Mouse (Mus musculus): Measurements from ENCODE around the gene Cenpb. TPM values are rescaled to one million over a fixed set of nuclear protein-coding genes. Genes with fewer than 3 reads are reported as not detected.

The Cenpb gene
- total and polyA plus RNA-seq, 2 experiments from 2014 or later, result 7.8 to 62.9 TPM

GRCm38 (mm10) chr2:131171401-131172104 lies 8.3 kb downstream of the Cenpb start:
- H3K4me2 ChIP-seq (ENCODE audit: low read depth, low read length), result peak overlapping the region; percentile 50
- no peak overlapping the region for H3K9ac ChIP-seq (replicated peaks; ENCODE audit: low read depth, low read length)
- H3K27ac ChIP-seq (ENCODE audit: low read depth), result no peak overlapping the region
- no peak for TF ChIP-seq CTCF (IDR thresholded peaks at IDR 0.05; ENCODE audit: low read depth)
- no peak for TF ChIP-seq EP300 (IDR thresholded peaks at IDR 0.05; ENCODE audit: low read depth)
- 0 out of 2 replicates have a peak, but pooled peaks cover 10% of the 10 kb centered on the region for H3K36me3 ChIP-seq (replicated peaks; ENCODE audit: control insufficient read depth, insufficient read depth, low read length)
- H3K9me3 ChIP-seq (replicated peaks; ENCODE audit: control insufficient read depth, low read length), result no peaks in the 10 kb centered on the region
- peaks cover 9% of the 10 kb centered on the region; the same call in 1 of the 2 replicates for H3K4me1 ChIP-seq (ENCODE audit: control insufficient read depth, insufficient read depth)
- 18% methylated on average over 42 of the region's 43 CpGs for WGBS
- peak overlapping the region; percentile 20 for H3K4me3 ChIP-seq (ENCODE audit: low read depth, low read length)
- H3K27me3 ChIP-seq (ENCODE audit: control insufficient read depth, insufficient read depth, low read length), result peaks cover 18% of the 10 kb centered on the region
- ATAC-seq (ENCODE audit: insufficient read depth, low read depth), result 0 out of 2 replicates have a peak, but pooled peaks have one; percentile 10
- no peak for DNase-seq (ENCODE audit: low spot score)

DNA sequence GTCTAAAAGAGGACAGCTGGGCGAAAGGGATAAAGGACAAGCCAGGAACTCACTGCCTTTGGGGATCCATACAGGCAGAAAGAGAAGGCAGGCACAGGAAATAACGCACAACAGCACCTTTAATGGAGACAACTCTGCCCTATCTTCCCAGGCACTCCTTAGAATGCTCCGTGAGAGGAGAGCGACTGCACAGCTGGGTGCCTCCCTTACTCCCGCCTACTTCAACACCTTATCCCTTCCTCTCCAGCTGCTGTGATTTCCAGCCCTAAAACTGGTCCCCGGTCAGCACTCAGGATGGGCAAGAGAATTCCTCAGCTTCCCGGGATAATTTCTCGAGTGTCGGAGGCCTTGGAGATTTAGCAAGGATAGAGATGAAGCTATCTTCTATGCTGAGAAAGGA lies 8.9 kb downstream of the Cenpb start:
- DNase-seq (ENCODE audit: low spot score), result no peak
- 0 out of 2 replicates have a peak, but pooled peaks cover 4% of the 10 kb centered on the region for H3K4me1 ChIP-seq (ENCODE audit: control insufficient read depth, insufficient read depth)
- 0 out of 2 replicates have a peak, but pooled peaks cover 5% of the 10 kb centered on the region for H3K36me3 ChIP-seq (replicated peaks; ENCODE audit: control insufficient read depth, insufficient read depth, low read length)
- H3K9ac ChIP-seq (replicated peaks; ENCODE audit: low read depth, low read length), result no peak overlapping the region
- TF ChIP-seq EP300 (IDR thresholded peaks at IDR 0.05; ENCODE audit: low read depth), result no peak
- TF ChIP-seq CTCF (IDR thresholded peaks at IDR 0.05; ENCODE audit: low read depth), result no peak
- peak overlapping the region; percentile 20 for H3K4me3 ChIP-seq (ENCODE audit: low read depth, low read length)
- peaks cover 18% of the 10 kb centered on the region for H3K27me3 ChIP-seq (ENCODE audit: control insufficient read depth, insufficient read depth, low read length)
- WGBS, result 32% methylated on average over 9 of the region's 9 CpGs
- no peak overlapping the region for H3K4me2 ChIP-seq (ENCODE audit: low read depth, low read length)
- H3K9me3 ChIP-seq (replicated peaks; ENCODE audit: control insufficient read depth, low read length), result no peaks in the 10 kb centered on the region
- ATAC-seq (ENCODE audit: insufficient read depth, low read depth), result no peak
- no peak overlapping the region for H3K27ac ChIP-seq (ENCODE audit: low read depth)

- Histone ChIP-seq H3K9ac (replicated peaks; ENCODE audit: low read depth, low read length) (no peak overlapping the region), H3K9me3 (replicated peaks; ENCODE audit: control insufficient read depth, low read length) (no peaks in the 10 kb centered on the region), H3K27me3 (ENCODE audit: control insufficient read depth, insufficient read depth, low read length) (peaks cover 18% of the 10 kb centered on the region), H3K4me2 (ENCODE audit: low read depth, low read length) (no peak overlapping the region), H3K4me1 (ENCODE audit: control insufficient read depth, insufficient read depth) (no peaks in the 10 kb centered on the region), H3K27ac (ENCODE audit: low read depth) (no peak overlapping the region), H3K4me3 (ENCODE audit: low read depth, low read length) (no peak overlapping the region), H3K36me3 (replicated peaks; ENCODE audit: control insufficient read depth, insufficient read depth, low read length) (0 out of 2 replicates have a peak, but pooled peaks cover 4% of the 10 kb centered on the region)
- ATAC-seq (ENCODE audit: insufficient read depth, low read depth) (no peak), DNase-seq (ENCODE audit: low spot score) (no peak)
- 74% methylated on average over 1 of the region's 1 CpGs for WGBS
- TF ChIP-seq CTCF (IDR thresholded peaks at IDR 0.05; ENCODE audit: low read depth) (no peak), EP300 (IDR thresholded peaks at IDR 0.05; ENCODE audit: low read depth) (no peak)
These were observed 11.0 kb downstream of the Cenpb start for GRCm38 (mm10) chr2:131168914-131169313.

DNA sequence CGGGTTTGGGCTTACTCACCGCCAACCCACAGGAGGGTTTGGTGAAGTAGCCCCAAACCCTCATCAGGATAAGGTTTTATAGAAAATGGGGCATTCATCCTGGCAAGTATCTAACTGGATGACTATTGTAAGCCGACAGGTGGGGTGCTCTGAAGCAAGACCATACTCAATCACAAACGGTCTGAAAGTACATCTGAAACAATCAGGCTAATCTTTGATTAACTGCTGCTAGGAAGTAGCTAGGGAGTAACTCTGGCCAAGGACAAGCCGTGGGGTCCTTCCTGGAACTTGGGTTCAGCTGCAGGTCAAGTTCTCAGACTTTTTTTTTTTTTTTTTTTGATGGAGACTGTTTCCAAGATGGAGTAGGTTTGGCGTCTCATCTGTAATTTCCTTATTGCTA lies 11.9 kb downstream of the Cenpb start:
- H3K4me1 ChIP-seq (ENCODE audit: control insufficient read depth, insufficient read depth), result no peaks in the 10 kb centered on the region
- H3K27ac ChIP-seq (ENCODE audit: low read depth), result no peak overlapping the region
- H3K4me2 ChIP-seq (ENCODE audit: low read depth, low read length), result no peak overlapping the region
- TF ChIP-seq CTCF (IDR thresholded peaks at IDR 0.05; ENCODE audit: low read depth) (no peak), EP300 (IDR thresholded peaks at IDR 0.05; ENCODE audit: low read depth) (no peak)
- DNase-seq (ENCODE audit: low spot score) (no peak), ATAC-seq (ENCODE audit: insufficient read depth, low read depth) (no peak)
- 65% methylated on average over 6 of the region's 6 CpGs for WGBS
- H3K27me3 ChIP-seq (ENCODE audit: control insufficient read depth, insufficient read depth, low read length), result peaks cover 18% of the 10 kb centered on the region
- H3K36me3 ChIP-seq (replicated peaks; ENCODE audit: control insufficient read depth, insufficient read depth, low read length), result 0 out of 2 replicates have a peak, but pooled peaks cover 4% of the 10 kb centered on the region
- H3K9ac ChIP-seq (replicated peaks; ENCODE audit: low read depth, low read length), result no peak overlapping the region
- H3K4me3 ChIP-seq (ENCODE audit: low read depth, low read length), result no peak overlapping the region
- H3K9me3 ChIP-seq (replicated peaks; ENCODE audit: control insufficient read depth, low read length), result no peaks in the 10 kb centered on the region

DNA sequence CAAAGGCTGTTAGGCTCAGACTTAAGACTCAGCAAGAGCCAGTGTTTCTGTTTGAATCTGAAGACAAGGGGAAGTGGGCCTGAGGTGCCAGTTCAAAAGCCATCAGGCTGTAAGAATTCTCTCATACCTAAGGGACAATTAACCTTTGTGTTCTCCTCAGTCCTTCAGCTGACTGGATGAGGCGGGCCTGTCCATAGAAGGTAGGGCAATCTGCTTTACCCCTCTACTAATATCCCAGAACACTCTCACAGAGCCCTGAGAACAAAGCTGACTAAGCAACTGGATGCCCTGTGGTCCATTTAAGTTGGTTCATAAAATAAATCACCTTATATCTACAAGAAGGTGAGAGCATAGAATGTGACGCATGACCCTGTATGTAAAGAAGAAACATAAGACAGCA lies 13.7 kb downstream of the Cenpb start:
- DNase-seq (ENCODE audit: low spot score) (no peak), ATAC-seq (ENCODE audit: insufficient read depth, low read depth) (no peak)
- Histone ChIP-seq H3K27ac (ENCODE audit: low read depth) (no peak overlapping the region), H3K36me3 (replicated peaks; ENCODE audit: control insufficient read depth, insufficient read depth, low read length) (no peaks in the 10 kb centered on the region), H3K4me3 (ENCODE audit: low read depth, low read length) (no peak overlapping the region), H3K9me3 (replicated peaks; ENCODE audit: control insufficient read depth, low read length) (no peaks in the 10 kb centered on the region), H3K4me1 (ENCODE audit: control insufficient read depth, insufficient read depth) (no peaks in the 10 kb centered on the region), H3K27me3 (ENCODE audit: control insufficient read depth, insufficient read depth, low read length) (peaks cover 8% of the 10 kb centered on the region; the same call in 1 of the 2 replicates), H3K9ac (replicated peaks; ENCODE audit: low read depth, low read length) (no peak overlapping the region), H3K4me2 (ENCODE audit: low read depth, low read length) (no peak overlapping the region)
- 97% methylated on average over 2 of the region's 2 CpGs for WGBS
- TF ChIP-seq CTCF (IDR thresholded peaks at IDR 0.05; ENCODE audit: low read depth) (no peak), EP300 (IDR thresholded peaks at IDR 0.05; ENCODE audit: low read depth) (no peak)

Measured in heart, postnatal 0 days (tissue).